Mouse (Mus musculus) cortical plate, adult 2 months (tissue): ENCODE data around the gene Gria1.

ENCODE experiments used
- CTCF ChIP-seq: fragments of 200-500 bp; IDR thresholded peaks from 2 replicates; pipeline ENCODE4 v1.5.1; 2011; ENCODE audit warnings: mild to moderate bottlenecking, control low read depth, low read length; ENCODE audit not compliant: insufficient read depth; ENCODE audit errors: extremely low read depth
- POLR2A ChIP-seq: fragments of 200-500 bp; IDR thresholded peaks from 2 replicates; pipeline ENCODE4 v1.6.1; 2011; ENCODE audit warnings: mild to moderate bottlenecking, low read length, control low read depth; ENCODE audit not compliant: insufficient read depth; ENCODE audit errors: extremely low read depth

GRCm38 (mm10) chr11:57278056-57278455 is 266.9 kb downstream of the Gria1 start:
- TF ChIP-seq CTCF (no peak), POLR2A (no peak)
